Mouse (Mus musculus): ENCODE measurements at regions not wholly inside any gene's neighbourhood (a gene's known extent, or its start where the extent isn't known, plus 50 kb on each side); places are given as distances from the start of the nearest gene placed in this dataset.

DNA sequence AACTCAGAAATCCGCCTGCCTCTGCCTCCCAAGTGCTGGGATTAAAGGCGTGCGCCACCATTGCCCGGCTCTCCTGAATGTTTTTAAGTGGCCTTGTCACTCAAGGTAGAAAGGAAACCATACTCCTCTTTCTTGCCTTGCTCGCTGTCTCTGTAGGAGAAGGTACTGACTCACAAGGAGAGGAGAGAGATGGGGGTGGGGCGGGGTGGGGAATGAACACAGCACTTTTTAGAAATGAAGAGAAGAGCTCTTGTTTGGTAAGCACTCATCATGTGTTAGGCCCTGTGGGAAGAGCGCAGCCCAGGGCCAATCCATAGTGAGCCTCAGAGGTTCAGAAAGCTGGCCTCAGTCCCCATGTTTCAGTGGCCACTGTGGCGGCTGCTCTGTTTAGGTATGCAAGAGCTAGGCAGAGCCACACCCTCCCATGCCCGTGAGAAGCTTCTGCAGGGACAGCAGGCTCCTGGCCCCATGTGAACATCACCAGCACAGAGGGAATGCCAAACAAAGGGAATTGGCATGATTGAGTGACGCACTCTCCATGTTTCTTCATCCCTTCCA is 1225.9 kb upstream of the A1bg start:
- Histone ChIP-seq H3K4me3 (ENCODE audit: control insufficient read depth in 1 of 2, insufficient read depth in 1 of 2, low read depth in 2 of 2, low read length in 2 of 2) (no peak overlapping the region), H3K27ac (ENCODE audit: control insufficient read depth, low read depth, low read length) (peak overlapping the region; percentile 5; the same call in 1 of the 2 replicates), H3K79me2 (ENCODE audit: control insufficient read depth, insufficient read depth, low read length, poor library complexity) (peaks cover 68% of the 10 kb centered on the region), H3K4me1 (ENCODE audit: control insufficient read depth in 1 of 2, insufficient read depth in 2 of 2, low read length in 2 of 2) (peaks cover 33 to 78% of the 10 kb centered on the region in 2 experiments), H3K27me3 (ENCODE audit: control insufficient read depth in 1 of 2, insufficient read depth in 2 of 2, low read length in 2 of 2) (no peaks in the 10 kb centered on the region), H3K9ac (ENCODE audit: control insufficient read depth, low read depth, low read length, poor library complexity, severe bottlenecking) (no peak overlapping the region), H3K9me3 (replicated peaks; ENCODE audit: insufficient read depth, low read length) (no peaks in the 10 kb centered on the region), H3K36me3 (ENCODE audit: control insufficient read depth in 1 of 2, insufficient read depth in 2 of 2, low read length in 2 of 2) (peaks cover 2 to 76% of the 10 kb centered on the region in 2 experiments; a peak in 2 of 4 replicates)
- DNase-seq (ENCODE audit: low read depth, low spot score) = no peak
- TF ChIP-seq ZKSCAN1 (IDR thresholded peaks at IDR 0.05; ENCODE audit: low read depth, low read length) = no peak
- no peak for TF ChIP-seq SMC3 (IDR thresholded peaks at IDR 0.05; ENCODE audit: low read depth, low read length)
- TF ChIP-seq CHD2 (IDR thresholded peaks at IDR 0.05; ENCODE audit: low read length) = no peak
- no peak for TF ChIP-seq NRF1 (IDR thresholded peaks at IDR 0.05; ENCODE audit: insufficient read depth, low read depth, low read length, poor library complexity, severe bottlenecking)
- no peak for TF ChIP-seq POLR2AphosphoS2 (IDR thresholded peaks at IDR 0.05; ENCODE audit: low read length)
- TF ChIP-seq ZMIZ1 (IDR thresholded peaks at IDR 0.05; ENCODE audit: low read depth, low read length) = no peak
- no peak for TF ChIP-seq BHLHE40 (IDR thresholded peaks at IDR 0.05; ENCODE audit: borderline replicate concordance, low read depth, low read length)
- TF ChIP-seq POLR2A (IDR thresholded peaks at IDR 0.05; ENCODE audit: control insufficient read depth in 1 of 2, insufficient read depth in 1 of 2, low read depth in 1 of 2, low read length in 2 of 2, poor library complexity in 1 of 2) = no peak; a peak in 1 of 4 replicates
- no peak for TF ChIP-seq GABPA (IDR thresholded peaks at IDR 0.05; ENCODE audit: low read depth, low read length)
- TF ChIP-seq ETS1 (IDR thresholded peaks at IDR 0.05; ENCODE audit: low read depth, low read length) = no peak
- TF ChIP-seq MYC (IDR thresholded peaks at IDR 0.05; ENCODE audit: low read depth, low read length) = no peak
- no peak for TF ChIP-seq KAT2A (conservative IDR thresholded peaks at IDR 0.05; ENCODE audit: low read depth, low read length)
- no peak for TF ChIP-seq MXI1 (IDR thresholded peaks at IDR 0.05; ENCODE audit: low read depth, low read length)
- no peak for TF ChIP-seq EP300 (IDR thresholded peaks at IDR 0.05; ENCODE audit: low read depth in 1 of 2, low read length in 2 of 2)

DNA sequence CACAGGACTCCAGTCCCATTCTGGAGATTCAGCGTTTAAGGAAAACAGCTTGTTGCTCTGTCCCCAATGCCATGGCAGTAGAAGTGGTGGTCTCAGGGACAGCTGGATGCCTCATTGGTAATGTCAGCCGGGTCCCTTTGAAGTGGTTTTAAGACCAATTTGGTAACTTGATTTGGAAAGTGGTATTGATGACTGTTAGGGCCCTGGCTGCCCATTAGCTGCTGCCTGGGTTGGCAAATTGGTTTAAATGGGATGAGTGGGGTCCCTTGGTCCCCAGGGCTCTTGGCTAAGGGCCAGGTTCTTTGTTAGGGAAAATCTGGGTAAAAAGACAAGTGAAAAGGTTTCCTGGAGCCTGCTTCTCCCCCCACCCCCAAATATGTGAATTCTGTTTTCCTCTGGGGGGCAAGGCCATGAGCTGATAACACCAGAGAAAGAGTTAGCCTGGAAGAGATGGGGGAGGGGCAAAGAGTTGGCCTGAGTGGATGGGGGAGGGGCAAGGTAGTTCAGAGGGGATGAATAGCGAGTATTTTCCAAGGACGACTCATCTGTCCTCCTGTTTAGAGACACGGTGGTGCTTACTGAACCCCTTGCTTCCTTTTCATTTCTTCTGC is 1224.6 kb upstream of the A1bg start:
- DNase-seq (ENCODE audit: low read depth, low spot score) = no peak
- H3K9ac ChIP-seq (ENCODE audit: control insufficient read depth, low read depth, low read length, poor library complexity, severe bottlenecking) = no peak overlapping the region

More for the DNA sequence above, 1224.6 kb upstream of the A1bg start:
- H3K4me1 ChIP-seq (ENCODE audit: control insufficient read depth in 1 of 2, insufficient read depth in 2 of 2, low read length in 2 of 2) = peaks cover 27 to 66% of the 10 kb centered on the region in 2 experiments
- TF ChIP-seq POLR2A (IDR thresholded peaks at IDR 0.05; ENCODE audit: control insufficient read depth in 1 of 2, insufficient read depth in 1 of 2, low read depth in 1 of 2, low read length in 2 of 2, poor library complexity in 1 of 2) (no peak), CHD2 (IDR thresholded peaks at IDR 0.05; ENCODE audit: low read length) (peak; percentile 78), NELFE (IDR thresholded peaks at IDR 0.05; ENCODE audit: low read depth, low read length) (no peak), BHLHE40 (IDR thresholded peaks at IDR 0.05; ENCODE audit: borderline replicate concordance, low read depth, low read length) (peak; percentile 57), CHD1 (IDR thresholded peaks at IDR 0.05; ENCODE audit: low read depth, low read length) (no peak), EP300 (IDR thresholded peaks at IDR 0.05; ENCODE audit: low read depth in 1 of 2, low read length in 2 of 2) (no peak; a peak in 1 of 4 replicates), MXI1 (IDR thresholded peaks at IDR 0.05; ENCODE audit: low read depth, low read length) (no peak), TCF12 (IDR thresholded peaks at IDR 0.05; ENCODE audit: low read depth, low read length) (0 out of 2 replicates have a peak, but pooled peaks have one; percentile 17), MAZ (IDR thresholded peaks at IDR 0.05; ENCODE audit: low read depth, low read length) (peak; percentile 65; the same call in 1 of the 2 replicates), SIN3A (IDR thresholded peaks at IDR 0.05; ENCODE audit: low read length) (0 out of 2 replicates have a peak, but pooled peaks have one; percentile 5)
- no peak overlapping the region for H3K4me3 ChIP-seq (ENCODE audit: control insufficient read depth in 1 of 2, insufficient read depth in 1 of 2, low read depth in 2 of 2, low read length in 2 of 2)
- H3K36me3 ChIP-seq (ENCODE audit: control insufficient read depth in 1 of 2, insufficient read depth in 2 of 2, low read length in 2 of 2) = peaks cover 2 to 65% of the 10 kb centered on the region in 2 experiments; a peak in 3 of 4 replicates
- no peaks in the 10 kb centered on the region for H3K27me3 ChIP-seq (ENCODE audit: control insufficient read depth in 1 of 2, insufficient read depth in 2 of 2, low read length in 2 of 2)
- 0 out of 2 replicates have a peak overlapping the region, but pooled peaks have one; percentile 6 for H3K27ac ChIP-seq (ENCODE audit: control insufficient read depth, low read depth, low read length)
- H3K9me3 ChIP-seq (replicated peaks; ENCODE audit: insufficient read depth, low read length) = no peaks in the 10 kb centered on the region
- peaks cover 64% of the 10 kb centered on the region for H3K79me2 ChIP-seq (ENCODE audit: control insufficient read depth, insufficient read depth, low read length, poor library complexity)
